Mouse (Mus musculus): ENCODE results near the gene Krt79. TPM values are rescaled to one million over a fixed set of nuclear protein-coding genes. Genes with fewer than 3 reads are reported as not detected.

Krt79 gene
- total RNA-seq (2022): not detected

DNA sequence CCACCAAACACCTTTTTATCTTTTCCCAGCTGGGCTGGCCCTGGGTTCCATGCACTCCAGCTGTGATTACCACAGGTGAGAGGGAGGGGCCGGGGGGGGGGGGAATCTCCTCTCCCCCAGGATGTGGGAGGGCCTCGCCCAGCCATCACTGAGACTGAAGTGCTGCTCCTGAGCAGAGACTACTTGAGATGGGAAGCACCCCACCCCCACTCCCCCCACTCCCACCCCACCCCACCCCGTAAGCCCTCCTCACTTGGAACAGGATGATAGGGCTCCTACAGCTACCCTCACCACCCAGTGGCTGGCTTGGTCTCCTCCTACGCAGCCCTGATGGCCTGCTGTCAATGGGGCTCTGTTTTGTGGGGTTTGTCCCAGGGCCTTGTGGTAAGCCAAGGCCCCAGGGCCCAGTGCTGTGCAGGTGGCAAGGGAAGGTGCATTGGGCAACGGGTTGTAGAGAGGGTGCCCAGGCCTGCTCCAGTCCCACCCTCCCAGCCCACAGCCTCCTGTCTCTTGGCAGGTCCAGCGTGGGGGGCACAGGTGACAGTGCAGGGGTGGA lies at the start of gene Krt79:
Gene Krt79 (minus strand): TSS at position 51 of the 556 bp plus-strand sequence.
- no peak for DNase-seq (ENCODE audit: low spot score in 2 of 2)

GRCm38 (mm10) chr15:101988714-101989113 lies 48.6 kb upstream of the Krt79 start:
- no peak for DNase-seq (ENCODE audit: low spot score in 2 of 2)

- peak; percentile 57 to 92 for DNase-seq (ENCODE audit: low spot score in 2 of 2)
These were observed 48.0 kb upstream of the Krt79 start for GRCm38 (mm10) chr15:101988119-101988518.

DNA sequence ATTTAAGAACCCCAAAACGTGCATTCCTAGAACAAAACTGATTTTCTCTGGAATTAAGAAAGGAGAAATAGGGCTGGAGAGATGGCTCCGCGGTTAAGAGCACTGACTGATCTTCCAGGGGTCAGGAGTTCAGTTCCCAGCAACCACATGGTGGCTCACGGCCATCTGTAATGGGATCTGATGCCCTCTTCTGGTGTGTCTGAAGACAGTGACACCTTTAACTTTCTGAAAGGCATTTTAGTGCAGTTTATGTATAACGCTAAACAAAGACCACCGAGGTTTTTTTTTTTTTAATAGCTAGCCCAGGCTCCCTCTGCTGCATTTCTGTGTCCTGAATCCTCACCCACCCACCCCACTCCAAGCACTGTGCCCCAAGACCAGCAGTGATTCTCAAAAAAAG lies 44.6 kb upstream of the Krt79 start:
- DNase-seq (ENCODE audit: low spot score in 2 of 2): no peak

- DNase-seq (ENCODE audit: low spot score in 2 of 2): peak; percentile 81 to 90
These were observed 44.0 kb upstream of the Krt79 start for GRCm38 (mm10) chr15:101983949-101984601.

DNA sequence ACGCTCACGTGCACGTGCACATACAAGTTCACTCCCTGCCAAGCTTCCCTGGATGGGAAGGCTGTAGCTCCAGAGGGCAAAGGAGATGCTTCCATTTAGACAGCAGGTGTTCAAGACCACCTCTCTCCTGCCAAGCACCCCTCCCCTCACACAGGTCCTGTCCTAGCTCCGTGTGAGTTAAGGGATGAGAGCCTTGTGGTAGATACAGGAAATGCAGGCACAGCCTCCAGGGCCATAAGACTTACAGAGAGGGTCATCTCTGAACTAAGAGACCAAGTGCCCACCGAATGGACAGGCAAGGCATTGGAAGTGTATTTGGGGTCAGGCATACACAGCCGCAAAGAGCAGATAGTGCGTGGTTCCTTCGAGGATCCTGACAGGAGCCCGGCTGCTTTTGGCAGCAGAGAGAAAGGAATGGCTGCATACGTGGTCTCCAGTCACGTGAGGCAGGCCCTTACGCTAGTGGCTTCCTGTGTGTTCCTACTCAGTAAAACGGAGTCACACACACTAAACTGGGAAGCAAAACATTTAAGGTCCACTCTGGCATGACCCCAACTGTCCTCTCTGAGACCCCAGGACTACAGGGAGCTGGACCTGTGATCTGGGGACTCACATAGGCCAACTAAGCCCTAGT lies 43.3 kb upstream of the Krt79 start:
- DNase-seq (ENCODE audit: low spot score in 2 of 2): no peak

DNA sequence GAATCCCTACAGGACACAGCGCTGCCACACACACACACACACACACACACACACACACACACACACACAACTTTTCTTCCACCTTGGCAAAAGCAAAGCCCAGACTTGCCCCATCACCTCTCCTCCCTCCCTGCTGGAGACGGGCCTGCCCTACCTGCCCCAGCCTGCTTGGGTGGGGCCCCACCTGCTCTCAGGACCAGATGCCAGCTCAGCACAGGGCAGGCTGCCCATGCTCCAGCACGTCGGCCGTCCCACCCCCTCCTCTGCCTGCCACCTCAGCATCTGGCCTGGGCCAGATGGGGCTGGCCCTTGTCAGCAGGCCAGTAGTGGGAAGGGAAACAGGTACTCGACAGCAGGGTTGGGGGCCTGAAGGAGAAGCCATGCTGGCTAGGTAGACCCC lies 40.7 kb upstream of the Krt79 start:
- no peak for DNase-seq (ENCODE audit: low spot score in 2 of 2)

DNA sequence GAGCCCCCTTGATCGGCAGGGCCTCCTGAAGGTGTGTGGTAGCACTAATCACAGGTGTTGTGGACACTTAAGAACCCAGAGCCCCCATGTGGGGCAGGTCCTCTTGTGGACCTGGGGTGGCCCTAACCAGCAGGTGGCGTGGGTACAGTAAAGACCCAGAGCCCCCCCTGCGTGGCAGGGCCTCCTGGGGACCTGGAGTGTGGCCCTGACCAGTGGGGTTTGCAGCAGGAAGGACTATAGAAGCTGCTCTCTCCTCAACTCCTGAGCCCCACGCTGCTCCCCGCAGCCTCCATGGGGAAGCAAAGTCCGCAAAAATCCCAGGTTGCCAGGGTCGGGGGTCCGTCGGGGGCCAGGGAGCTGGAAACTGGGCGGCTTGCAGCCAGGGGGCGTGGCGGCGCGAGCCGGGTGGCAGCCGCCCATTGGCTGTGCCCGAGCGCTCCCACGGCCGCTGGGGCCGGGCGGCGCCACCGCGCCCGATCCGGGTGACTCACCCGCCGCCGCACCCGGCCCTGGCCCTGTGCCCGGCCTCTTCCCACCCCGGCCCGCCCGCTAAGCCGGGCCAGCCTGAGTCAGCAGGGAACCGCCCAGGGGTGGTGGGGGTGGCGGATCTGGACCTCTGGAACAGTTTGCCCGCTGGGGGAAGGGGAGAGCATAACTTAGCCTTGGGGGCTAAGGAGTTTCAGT lies 37.1 kb upstream of the Krt79 start:
- peak; percentile 53 to 76 for DNase-seq (ENCODE audit: low spot score in 2 of 2)

- DNase-seq (ENCODE audit: low spot score in 2 of 2): no peak
These were observed 36.5 kb upstream of the Krt79 start for GRCm38 (mm10) chr15:101976641-101977040.

- no peak for DNase-seq (ENCODE audit: low spot score in 2 of 2)
These were observed 35.9 kb upstream of the Krt79 start for GRCm38 (mm10) chr15:101976023-101976422.

DNA sequence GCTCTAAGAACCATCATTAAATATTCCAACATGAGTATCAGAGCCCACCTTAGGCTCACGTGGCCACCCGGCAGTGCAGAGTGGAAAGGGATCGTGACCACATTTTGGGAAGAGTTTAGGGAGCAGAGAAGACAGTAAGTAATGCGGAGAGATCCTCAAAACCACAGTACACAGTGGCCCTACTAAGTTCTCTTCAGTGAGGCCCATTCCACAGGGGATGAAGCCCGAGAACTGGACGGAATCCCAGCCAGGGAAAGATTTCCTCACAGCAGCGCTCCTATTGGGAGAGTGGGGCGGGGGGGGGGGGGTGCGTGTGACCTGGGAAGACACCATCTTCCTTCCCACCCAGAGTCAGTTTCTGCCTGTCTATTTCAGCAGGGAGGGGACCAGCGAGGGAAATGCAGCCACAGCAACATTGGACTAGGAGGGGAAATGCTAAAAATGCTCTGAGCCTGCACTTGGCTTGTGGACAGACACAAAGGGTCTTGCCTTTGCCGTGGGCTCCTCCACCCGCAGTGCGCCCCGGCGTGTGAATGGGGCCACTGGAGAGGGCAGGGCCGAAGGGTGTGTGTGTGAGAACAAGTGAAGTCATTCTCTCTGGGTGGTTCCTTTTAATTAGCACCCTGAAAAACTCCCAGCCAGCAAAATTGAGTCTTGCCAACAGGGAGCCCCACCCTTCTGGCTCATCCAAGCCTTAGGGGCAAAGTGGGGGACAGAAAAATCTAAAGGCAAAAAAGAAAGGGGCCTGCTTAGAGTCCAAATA lies 34.1 kb upstream of the Krt79 start:
- no peak for DNase-seq (ENCODE audit: low spot score in 2 of 2)

DNA sequence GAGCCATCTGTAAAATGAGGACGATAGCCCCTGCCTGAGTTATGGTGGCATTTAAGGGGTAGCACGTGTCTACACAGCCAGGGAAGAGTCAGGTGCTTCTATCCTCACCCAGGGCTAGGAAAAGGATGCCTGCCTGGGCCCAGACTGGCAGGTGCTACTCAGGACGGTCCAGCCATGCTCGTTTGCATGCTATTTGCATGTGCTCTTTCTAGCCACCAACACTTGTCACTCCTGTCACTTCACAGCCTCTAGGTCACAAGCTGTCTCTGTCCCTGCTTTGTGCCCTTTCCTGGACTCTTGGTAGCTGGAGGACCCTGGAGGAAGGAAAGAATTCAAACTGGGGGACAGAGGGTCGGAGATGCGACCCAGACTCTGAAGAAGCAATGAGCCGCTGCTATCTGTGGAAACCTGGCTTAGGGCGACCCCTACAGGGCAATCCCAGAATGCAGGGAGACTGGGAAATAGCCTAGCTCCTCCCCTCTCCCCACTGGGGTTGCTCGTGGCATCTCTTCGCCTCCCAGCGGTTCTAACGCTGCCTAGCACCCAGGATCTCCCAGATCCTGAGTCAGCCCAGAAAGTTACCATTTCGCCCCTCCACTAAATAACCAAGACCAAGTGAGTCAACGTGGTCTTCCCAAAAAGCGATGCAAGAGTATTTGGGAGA lies 33.4 kb upstream of the Krt79 start:
- DNase-seq (ENCODE audit: low spot score in 2 of 2): peak; percentile 79 to 100

GRCm38 (mm10) chr15:101970536-101970935 lies 30.4 kb upstream of the Krt79 start:
- DNase-seq (ENCODE audit: low spot score in 2 of 2): no peak

- DNase-seq (ENCODE audit: low spot score in 2 of 2): no peak
These were observed 26.7 kb upstream of the Krt79 start for GRCm38 (mm10) chr15:101966808-101967207.

DNA sequence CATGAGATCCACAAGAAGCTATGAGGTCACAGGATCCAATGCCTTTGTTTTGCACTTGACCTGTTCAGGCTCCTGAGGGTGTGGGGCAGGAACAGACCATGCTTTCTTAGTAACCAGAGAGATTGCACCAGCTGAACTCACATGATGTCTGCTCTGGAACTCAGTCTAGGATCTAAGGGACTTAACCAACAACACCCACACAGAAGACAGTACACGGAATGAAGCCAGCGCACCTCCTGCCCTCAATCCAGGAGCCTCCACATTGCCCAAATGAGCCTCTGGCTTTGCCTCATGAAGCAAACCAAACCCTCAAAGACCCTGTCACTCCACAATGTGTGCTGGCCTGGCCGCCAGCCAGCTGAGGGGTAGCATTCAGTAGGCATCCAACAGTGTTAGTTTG lies 18.8 kb upstream of the Krt79 start:
- DNase-seq (ENCODE audit: low spot score in 2 of 2): no peak

- DNase-seq (ENCODE audit: low spot score in 2 of 2): no peak
These were observed 14.1 kb upstream of the Krt79 start, which contains the start of gene Krt78 for GRCm38 (mm10) chr15:101954187-101954586. TSS of gene Krt78 (minus strand) at chr15:101954287.

DNA sequence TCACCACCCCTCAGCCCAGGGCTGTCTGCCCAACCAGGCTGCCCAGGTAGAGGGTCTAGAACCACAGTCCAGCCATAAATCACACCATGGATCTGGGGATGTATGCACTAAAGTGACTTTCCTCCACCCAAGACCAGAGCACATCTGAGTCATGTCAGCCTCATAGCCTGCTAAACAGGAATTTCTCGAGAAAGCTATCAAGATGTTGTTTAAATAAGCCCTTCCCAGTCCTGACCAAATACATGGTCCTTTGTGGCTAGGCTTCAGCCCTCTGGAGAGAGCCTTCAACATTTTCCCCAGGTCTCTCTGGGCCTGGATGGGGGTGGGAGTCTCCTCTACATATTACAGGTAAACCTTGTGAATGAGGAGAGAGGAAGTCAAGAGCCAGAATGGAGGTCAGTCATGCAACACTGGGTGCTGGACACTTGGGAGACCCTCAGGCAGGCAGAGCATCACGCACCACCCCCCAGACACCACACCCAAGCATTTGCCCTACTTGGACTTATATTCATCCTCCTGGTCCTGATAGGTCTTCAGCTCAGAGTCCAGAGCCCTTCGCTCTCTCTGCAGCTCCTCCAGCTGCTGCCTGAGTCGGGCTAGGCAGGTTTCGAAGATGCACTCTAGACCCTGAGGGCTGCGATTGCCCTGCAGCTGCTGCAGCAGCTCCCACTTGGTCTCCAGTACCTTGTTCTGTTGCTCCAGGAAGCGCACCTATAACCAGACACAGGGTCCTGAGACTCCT lies 12.8 kb upstream of the Krt79 start:
- DNase-seq (ENCODE audit: low spot score in 2 of 2): no peak

GRCm38 (mm10) chr15:101945430-101945829 lies 5.3 kb upstream of the Krt79 start:
- no peak for DNase-seq (ENCODE audit: low spot score in 2 of 2)

- peak in 1 of 2 experiments; percentile 15 for DNase-seq (ENCODE audit: low spot score in 2 of 2)
These were observed 1.8 kb upstream of the Krt79 start for GRCm38 (mm10) chr15:101941948-101942347.

DNA sequence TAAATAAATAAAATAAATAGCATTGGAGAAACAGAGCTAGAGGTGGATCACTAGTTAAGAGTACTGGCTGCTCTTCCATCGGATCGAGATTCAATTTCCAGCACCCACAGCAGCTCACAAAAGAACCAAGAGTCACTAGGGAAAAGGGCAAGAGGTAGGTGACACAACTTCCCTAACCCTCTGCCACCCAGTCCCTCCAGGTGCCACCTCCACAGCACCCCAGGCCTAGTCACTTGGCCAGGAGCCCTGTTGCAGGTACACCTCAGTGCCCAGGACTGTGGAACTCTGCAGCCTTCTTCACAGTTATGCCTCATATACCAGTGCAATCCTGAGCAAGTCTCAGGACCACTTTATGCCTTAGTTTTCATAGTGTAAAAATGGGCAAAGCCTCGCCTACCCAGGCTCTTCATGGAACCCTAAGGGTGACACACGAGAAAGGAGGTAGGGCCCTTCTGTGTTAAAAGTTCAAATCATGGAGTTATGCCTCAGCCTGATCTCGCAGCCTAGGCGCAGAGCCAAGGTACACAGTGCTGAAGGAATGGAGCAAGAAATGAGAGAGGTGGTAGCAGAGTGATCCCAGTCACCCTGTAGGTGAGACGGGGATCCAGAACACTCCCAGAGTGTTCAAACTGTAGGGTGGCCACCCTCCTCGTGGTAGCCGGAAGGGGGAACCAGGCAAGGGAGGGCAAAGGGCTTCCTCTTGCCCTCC lies 1.4 kb downstream of the Krt79 start:
- no peak for DNase-seq (ENCODE audit: low spot score in 2 of 2)
